Mouse (Mus musculus) frontal cortex, postnatal 25 days (tissue): ENCODE results near the gene Ppp1r3f.
A peak's percentile ranks its signal among the peaks of the same experiment; 100 is the strongest.

Experiments used
- DNase-seq, 2 experiments: peaks; one replicate each; pipeline ENCODE4 v3.0.0; 2022; ENCODE audit warnings: low spot score in 2 of 2

The Ppp1r3f gene

GRCm38 (mm10) chrX:7574087-7574884 lies at the start of gene Ppp1r3f:
Gene Ppp1r3f, minus strand, starts transcription at chrX:7574283.
- DNase-seq = peak; percentile 94

- no peak for DNase-seq
Observed at GRCm38 (mm10) chrX:7617889-7618551, 43.9 kb upstream of the Ppp1r3f start.

- no peak for DNase-seq
Observed at GRCm38 (mm10) chrX:7610536-7611258, 36.6 kb upstream of the Ppp1r3f start.

- no peak for DNase-seq
Observed at GRCm38 (mm10) chrX:7610035-7610434, 36.0 kb upstream of the Ppp1r3f start.

GRCm38 (mm10) chrX:7606783-7607182 lies 32.7 kb upstream of the Ppp1r3f start, which contains the start of gene Cacna1f:
Gene Cacna1f, plus strand, starts transcription at chrX:7607083.
- DNase-seq = no peak

GRCm38 (mm10) chrX:7605575-7605941 lies 31.5 kb upstream of the Ppp1r3f start:
- DNase-seq = no peak

GRCm38 (mm10) chrX:7604879-7605574 lies 30.9 kb upstream of the Ppp1r3f start, which contains the start of gene Ccdc22:
Gene Ccdc22, minus strand, starts transcription at chrX:7605517.
- peak; percentile 58 to 64 for DNase-seq

GRCm38 (mm10) chrX:7604004-7604403 lies 29.9 kb upstream of the Ppp1r3f start:
- DNase-seq = no peak

GRCm38 (mm10) chrX:7595371-7595770 lies 21.3 kb upstream of the Ppp1r3f start:
- no peak for DNase-seq

- DNase-seq = no peak
Observed at GRCm38 (mm10) chrX:7586356-7586755, 12.3 kb upstream of the Ppp1r3f start.

- no peak for DNase-seq
Observed at GRCm38 (mm10) chrX:7583881-7584280, 9.8 kb upstream of the Ppp1r3f start.

GRCm38 (mm10) chrX:7581151-7581550 lies 7.1 kb upstream of the Ppp1r3f start:
- no peak for DNase-seq

GRCm38 (mm10) chrX:7574885-7575231 lies 775 bp upstream of the Ppp1r3f start:
- no peak for DNase-seq

GRCm38 (mm10) chrX:7573176-7574086 lies 652 bp downstream of the Ppp1r3f start, which contains the start of gene Foxp3:
Gene Foxp3, plus strand, starts transcription at chrX:7573644.
- DNase-seq = peak; percentile 5 to 10

- DNase-seq = no peak
Observed at GRCm38 (mm10) chrX:7572466-7572865, 1.6 kb downstream of the Ppp1r3f start.

- DNase-seq = no peak
Observed at GRCm38 (mm10) chrX:7571565-7572136, 2.4 kb downstream of the Ppp1r3f start.

GRCm38 (mm10) chrX:7570481-7571175 lies 3.5 kb downstream of the Ppp1r3f start:
- DNase-seq = no peak

- DNase-seq = no peak
Observed at GRCm38 (mm10) chrX:7567491-7567890, 6.6 kb downstream of the Ppp1r3f start.

- no peak for DNase-seq
Observed at GRCm38 (mm10) chrX:7566352-7566751, 7.7 kb downstream of the Ppp1r3f start.

- DNase-seq = no peak
Observed at GRCm38 (mm10) chrX:7563076-7563475, 11.0 kb downstream of the Ppp1r3f start.
